Mouse (Mus musculus) ES-E14 (cell line): ENCODE data around the gene Rnf220. TPM values are rescaled to one million over a fixed set of nuclear protein-coding genes. Genes with fewer than 3 reads are reported as not detected.

Experiments
- DNase-seq: peaks from one replicate; pipeline ENCODE4 v3.0.0-alpha.2; 2013; ENCODE audit warnings: low read depth, low spot score
- H3K27ac ChIP-seq: 2 replicates; pipeline ENCODE4 v1.5.1; 2012; ENCODE audit warnings: low read depth, mild to moderate bottlenecking, low read length, moderate library complexity, mixed read lengths; ENCODE audit not compliant: poor library complexity, insufficient read depth, severe bottlenecking
- H3K36me3 ChIP-seq: 2 replicates; pipeline ENCODE4 v1.6.1; 2012; ENCODE audit warnings: mild to moderate bottlenecking, low read length, moderate library complexity, mixed read lengths; ENCODE audit not compliant: control insufficient read depth, poor library complexity, insufficient read depth, severe bottlenecking
- H3K4me1 ChIP-seq, 2 experiments: fragments of 150-350 bp in 1 of 2; sonication (generic) in 1 of 2; 2 replicates each; pipeline ENCODE4 v1.6.1; 2012; ENCODE audit warnings: low read length in 2 of 2, mild to moderate bottlenecking in 1 of 2, mixed read lengths in 1 of 2; ENCODE audit not compliant: control insufficient read depth in 2 of 2, insufficient read depth in 2 of 2, poor library complexity in 1 of 2
- H3K4me3 ChIP-seq, 2 experiments: fragments of 150-350 bp in 1 of 2; sonication (generic) in 1 of 2; 2 replicates each; pipeline ENCODE4 v1.5.1; 2012; ENCODE audit warnings: low read length in 2 of 2, low read depth in 1 of 2, mild to moderate bottlenecking in 1 of 2, mixed read lengths in 1 of 2; ENCODE audit not compliant: insufficient read depth in 1 of 2, poor library complexity in 1 of 2, severe bottlenecking in 1 of 2
- H3K9ac ChIP-seq: 2 replicates; pipeline ENCODE4 v1.6.1; 2012; ENCODE audit warnings: low read depth, mild to moderate bottlenecking, low read length, mixed read lengths; ENCODE audit not compliant: poor library complexity, insufficient read depth, severe bottlenecking
- H3K9me3 ChIP-seq: fragments of 150-350 bp; sonication (generic); 2 replicates; pipeline ENCODE4 v1.6.1; 2012; ENCODE audit warnings: low read depth, mild to moderate bottlenecking, low read length; ENCODE audit not compliant: control insufficient read depth, insufficient read depth
- CHD2 ChIP-seq: IDR thresholded peaks from 2 replicates; pipeline ENCODE4 v1.6.1; 2014; ENCODE audit warnings: mild to moderate bottlenecking, low read depth, low read length, inconsistent platforms
- HCFC1 ChIP-seq: IDR thresholded peaks from 2 replicates; pipeline ENCODE4 v1.6.1; 2012; ENCODE audit warnings: low read length, inconsistent platforms, borderline replicate concordance; ENCODE audit not compliant: insufficient read depth
- MAFK ChIP-seq: IDR thresholded peaks from 2 replicates; pipeline ENCODE4 v1.6.1; 2014; ENCODE audit warnings: mild to moderate bottlenecking, low read depth, low read length, inconsistent platforms; ENCODE audit not compliant: insufficient read depth
- ZC3H11A ChIP-seq: IDR thresholded peaks from 2 replicates; pipeline ENCODE4 v1.6.1; 2012; ENCODE audit warnings: low read depth, mild to moderate bottlenecking, inconsistent platforms, low read length, borderline replicate concordance
- ZNF384 ChIP-seq: IDR thresholded peaks from 2 replicates; pipeline ENCODE4 v1.6.1; 2012; ENCODE audit warnings: low read depth, low read length, inconsistent platforms
- in situ Hi-C, 2 experiments: fragments of 600-800 bp; cut with MboI; formaldehyde crosslinking; loops; one replicate each; pipeline ENCODE4 v1.15.1; 2025; ENCODE audit warnings: low sequenced_read_pairs in 2 of 2, inconsistent platforms in 1 of 2; ENCODE audit not compliant: unreplicated experiment in 2 of 2
- total RNA-seq: library from RNA; depleted of rRNA; stranded (reverse); fragments of 300-350 nt; gene quantifications from 2 replicates; pipeline ENCODE4 v1.2.3, GENCODE M21; 2012

Gene Rnf220
- total RNA-seq, 1 experiment, result 130 TPM

DNA sequence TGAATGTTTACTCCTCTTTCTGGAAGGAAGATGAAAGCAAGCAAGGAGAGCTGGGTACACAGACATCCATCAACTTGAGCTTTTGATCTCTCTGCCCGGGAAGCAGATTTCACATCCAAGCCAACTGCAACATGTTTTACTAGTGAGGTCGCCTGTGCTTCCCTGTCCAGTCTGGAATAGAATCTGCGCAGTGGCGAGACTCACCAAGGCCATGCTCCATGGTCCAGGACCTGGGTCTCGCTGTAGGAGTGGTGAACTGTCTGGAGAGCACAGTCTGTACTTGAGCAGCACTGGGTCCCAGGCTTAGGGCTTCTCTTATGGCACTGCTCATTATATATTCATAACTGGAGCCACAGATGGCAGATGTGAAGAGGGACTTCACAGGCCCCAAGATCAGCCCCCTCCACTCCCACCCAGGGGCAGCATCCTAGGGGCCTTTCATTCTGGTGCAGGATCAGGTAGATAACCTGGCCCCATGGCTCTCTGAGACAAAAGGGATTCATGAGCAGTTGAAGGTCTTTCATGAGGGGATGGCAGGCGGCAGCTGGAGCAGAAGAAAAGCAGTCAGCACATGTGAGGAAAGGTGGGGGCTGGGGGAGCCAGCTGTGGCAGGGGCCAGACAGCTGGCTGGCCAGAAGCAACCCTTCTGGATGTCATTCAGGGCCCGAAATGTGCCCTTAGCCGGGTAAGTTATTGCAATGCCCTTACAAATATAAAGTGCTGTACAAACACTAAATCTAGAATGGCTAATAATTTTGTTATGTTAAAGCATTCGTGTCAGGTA is 30.5 kb upstream of the Rnf220 start:
- in situ Hi-C loops, result loop anchor here in 1 of 2 experiments (5.0 kb wide), 1 partner anchor 200 kb away; no protein-coding TSS in a partner anchor
- no peak for DNase-seq
- no peak for TF ChIP-seq ZNF384
- TF ChIP-seq CHD2, result no peak
- TF ChIP-seq HCFC1, result no peak
- no peak for TF ChIP-seq MAFK
- no peak for TF ChIP-seq ZC3H11A
- Histone ChIP-seq H3K4me3 (no peak overlapping the region), H3K36me3 (no peaks in the 10 kb centered on the region), H3K9me3 (no peaks in the 10 kb centered on the region), H3K4me1 (no peaks in the 10 kb centered on the region), H3K27ac (no peak overlapping the region), H3K9ac (no peak overlapping the region)

DNA sequence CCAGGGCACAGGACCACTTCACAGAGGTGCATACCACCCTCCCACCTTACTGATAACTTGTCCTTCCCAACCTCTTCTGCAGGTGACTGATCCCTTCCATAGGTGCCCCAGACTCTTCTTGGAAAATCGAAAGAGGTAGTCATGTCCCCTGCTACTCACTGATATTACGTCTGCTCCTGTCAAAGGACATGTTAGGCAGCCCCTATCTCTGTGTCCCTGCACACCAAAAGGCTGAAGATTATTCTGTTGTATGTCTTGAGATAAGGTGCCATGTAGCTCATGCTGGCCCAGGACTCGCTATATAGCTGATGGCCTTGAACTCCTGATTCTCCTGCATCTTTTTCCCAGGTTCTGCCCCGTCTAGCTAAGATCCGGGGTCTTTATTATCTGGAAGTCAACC is 29.1 kb upstream of the Rnf220 start:
- DNase-seq, result no peak
- no peak overlapping the region for H3K27ac ChIP-seq
- H3K4me3 ChIP-seq, result no peak overlapping the region
- no peaks in the 10 kb centered on the region for H3K9me3 ChIP-seq
- no peak overlapping the region for H3K9ac ChIP-seq
- TF ChIP-seq ZNF384 (no peak), ZC3H11A (no peak)
- in situ Hi-C loops, result loop anchor here in 1 of 2 experiments (5.0 kb wide), 1 partner anchor 199 kb away; no protein-coding TSS in a partner anchor
- H3K4me1 ChIP-seq, result no peaks in the 10 kb centered on the region
- no peaks in the 10 kb centered on the region for H3K36me3 ChIP-seq

DNA sequence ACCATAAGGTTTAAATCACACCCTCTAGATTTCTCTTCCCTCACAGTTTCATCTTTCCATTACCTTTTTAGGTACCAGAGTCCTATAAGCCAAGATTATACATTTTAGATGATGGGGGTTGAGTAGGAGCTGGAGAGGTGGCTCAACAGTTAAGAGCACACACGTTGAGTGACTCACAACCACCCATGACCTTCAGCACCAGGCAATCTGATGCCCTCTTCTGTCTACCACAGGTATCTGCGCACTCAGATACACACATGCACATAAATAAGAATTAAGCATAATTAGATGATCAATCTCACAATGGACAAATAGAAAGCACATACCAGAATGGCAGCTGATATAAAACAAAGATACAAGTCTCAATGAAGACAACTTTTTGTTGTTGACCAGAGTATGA is 24.5 kb upstream of the Rnf220 start:
- in situ Hi-C loops, result loop anchor here in 1 of 2 experiments (25.0 kb wide), 1 partner anchor 209 kb away; no protein-coding TSS in a partner anchor
- Histone ChIP-seq H3K4me1 (no peaks in the 10 kb centered on the region), H3K4me3 (no peak overlapping the region), H3K27ac (no peak overlapping the region), H3K9me3 (no peaks in the 10 kb centered on the region), H3K9ac (no peak overlapping the region), H3K36me3 (no peaks in the 10 kb centered on the region)
- no peak for TF ChIP-seq ZC3H11A
- DNase-seq, result no peak

DNA sequence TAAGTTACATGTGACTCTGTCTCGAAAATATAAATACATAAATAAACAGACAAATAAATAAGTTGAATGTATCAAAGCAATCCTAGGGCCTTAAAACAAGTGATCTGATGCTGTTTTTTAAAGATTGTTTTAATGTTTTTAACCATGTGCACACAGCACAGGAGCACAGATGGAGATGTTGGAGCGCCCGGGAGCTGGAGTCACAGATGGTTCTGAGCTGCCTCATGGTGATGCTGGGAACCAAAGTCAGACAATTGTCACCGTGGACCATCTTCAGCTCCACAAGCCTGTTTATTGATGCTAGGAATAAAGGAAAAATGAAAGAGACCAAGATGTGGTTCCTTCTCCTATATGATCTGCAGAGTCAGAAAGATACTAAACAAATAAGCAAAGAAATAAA is 21.4 kb upstream of the Rnf220 start:
- Histone ChIP-seq H3K9me3 (no peaks in the 10 kb centered on the region), H3K9ac (no peak overlapping the region), H3K27ac (no peak overlapping the region), H3K36me3 (no peaks in the 10 kb centered on the region), H3K4me3 (no peak overlapping the region), H3K4me1 (no peaks in the 10 kb centered on the region)
- TF ChIP-seq ZNF384 (no peak), ZC3H11A (no peak), HCFC1 (no peak), CHD2 (no peak)
- in situ Hi-C loops, result loop anchor here in 1 of 2 experiments (25.0 kb wide), 1 partner anchor 206 kb away; no protein-coding TSS in a partner anchor
- DNase-seq, result no peak

DNA sequence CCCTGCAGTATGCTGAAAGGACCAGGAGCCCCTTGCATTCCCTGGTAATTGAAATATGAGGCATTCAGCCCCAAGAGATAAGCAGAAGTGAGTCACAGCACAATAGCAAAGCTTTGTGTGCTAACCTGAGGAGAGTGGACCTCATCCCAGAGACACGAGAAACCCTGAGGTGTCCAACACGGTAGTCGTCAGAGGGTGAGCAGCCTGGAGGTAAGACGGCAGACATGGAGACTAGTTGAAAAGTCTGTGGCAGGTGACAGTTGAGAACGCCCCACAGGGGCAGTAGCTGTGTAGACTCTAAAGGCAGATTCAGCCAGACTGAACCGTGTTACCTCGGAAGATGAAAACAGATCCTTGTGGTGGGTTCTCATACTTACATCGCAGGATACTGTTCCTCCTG is 2.2 kb upstream of the Rnf220 start:
- in situ Hi-C loops, result no loop called here

More for the DNA sequence above, 2.2 kb upstream of the Rnf220 start:
- H3K27ac ChIP-seq, result no peak overlapping the region
- H3K36me3 ChIP-seq, result no peaks in the 10 kb centered on the region
- TF ChIP-seq CHD2 (no peak), ZC3H11A (no peak), HCFC1 (no peak), MAFK (no peak), ZNF384 (no peak)
- DNase-seq, result no peak
- no peaks in the 10 kb centered on the region for H3K4me1 ChIP-seq
- no peak overlapping the region for H3K4me3 ChIP-seq
- H3K9me3 ChIP-seq, result no peaks in the 10 kb centered on the region
- H3K9ac ChIP-seq, result no peak overlapping the region
